Mouse (Mus musculus) embryonic facial prominence, embryonic 13.5 days (tissue): ENCODE results near the gene Cep135. TPM values are rescaled to one million over a fixed set of nuclear protein-coding genes. Genes with fewer than 3 reads are reported as not detected.

Experiments
- ATAC-seq: fragments of 200-750 bp; cut with Nextera tagmentation; 2 replicates; pipeline ENCODE4 v1.8.0; 2017; ENCODE audit warnings: low read depth; ENCODE audit not compliant: insufficient number of reproducible peaks, insufficient read depth, low FRiP score, low TSS enrichment
- H3K27ac ChIP-seq: fragments of 300-500 bp; sonication (generic); 2 replicates; pipeline ENCODE4 v1.5.1; 2015; ENCODE audit warnings: moderate library complexity, mild to moderate bottlenecking, inconsistent platforms
- H3K27me3 ChIP-seq: fragments of 300-500 bp; sonication (generic); 2 replicates; pipeline ENCODE4 v1.6.1; 2015; ENCODE audit warnings: mild to moderate bottlenecking, inconsistent platforms
- H3K36me3 ChIP-seq: fragments of 300-500 bp; sonication (generic); 2 replicates; pipeline ENCODE4 v1.6.1; 2015; ENCODE audit warnings: mild to moderate bottlenecking, inconsistent platforms
- H3K4me1 ChIP-seq: fragments of 300-500 bp; sonication (generic); 2 replicates; pipeline ENCODE4 v1.6.1; 2015; ENCODE audit warnings: inconsistent platforms
- H3K4me2 ChIP-seq: fragments of 300-500 bp; sonication (generic); 2 replicates; pipeline ENCODE4 v1.6.1; 2015; ENCODE audit warnings: moderate library complexity, mild to moderate bottlenecking, inconsistent platforms
- H3K4me3 ChIP-seq: fragments of 300-500 bp; sonication (generic); 2 replicates; pipeline ENCODE4 v1.5.1; 2015; ENCODE audit warnings: mild to moderate bottlenecking, inconsistent platforms
- H3K9ac ChIP-seq: fragments of 300-500 bp; sonication (generic); 2 replicates; pipeline ENCODE4 v1.6.1; 2015; ENCODE audit warnings: mild to moderate bottlenecking, inconsistent platforms
- H3K9me3 ChIP-seq: fragments of 300-500 bp; sonication (generic); 2 replicates; pipeline ENCODE4 v1.6.1; 2016; ENCODE audit warnings: inconsistent platforms
- WGBS: fragments of 180-500 bp; shearing (Covaris S2); methylation state at CpG from one replicate; pipeline ENCODE4 v1.1.7; 2015; ENCODE audit warnings: mixed read lengths; 5-methylcytosine and 5-hydroxymethylcytosine counted together
- polyA plus RNA-seq: library from polyadenylated mRNA; unstranded; fragments of >200 nt; fragmentation: Nextera tagmentation; extraction: Ambion mirVana; gene quantifications from 2 replicates; pipeline ENCODE4 v1.2.1, GENCODE M21; 2015

Gene Cep135
- polyA plus RNA-seq, 1 experiment from 2014 or later = 10.1 TPM

GRCm38 (mm10) chr5:76687961-76688600 lies 99.6 kb downstream of the Cep135 start:
- H3K27me3 ChIP-seq = no peaks in the 10 kb centered on the region
- H3K36me3 ChIP-seq = no peaks in the 10 kb centered on the region
- no peak overlapping the region for H3K9ac ChIP-seq
- 0 out of 2 replicates have a peak, but pooled peaks cover 10% of the 10 kb centered on the region for H3K4me1 ChIP-seq
- no peak overlapping the region for H3K4me3 ChIP-seq
- 91% methylated on average over 10 of the region's 10 CpGs for WGBS
- H3K4me2 ChIP-seq = no peak overlapping the region
- H3K9me3 ChIP-seq = no peaks in the 10 kb centered on the region
- no peak for ATAC-seq
- H3K27ac ChIP-seq = no peak overlapping the region

GRCm38 (mm10) chr5:76688643-76689042 lies 100.1 kb downstream of the Cep135 start:
- Histone ChIP-seq H3K4me1 (0 out of 2 replicates have a peak, but pooled peaks cover 10% of the 10 kb centered on the region), H3K9ac (no peak overlapping the region), H3K9me3 (no peaks in the 10 kb centered on the region), H3K4me3 (no peak overlapping the region), H3K4me2 (no peak overlapping the region), H3K27ac (no peak overlapping the region), H3K27me3 (no peaks in the 10 kb centered on the region), H3K36me3 (no peaks in the 10 kb centered on the region)
- ATAC-seq = no peak
- 76% methylated on average over 6 of the region's 6 CpGs for WGBS

GRCm38 (mm10) chr5:76690177-76690593 lies 101.7 kb downstream of the Cep135 start:
- H3K27ac ChIP-seq = no peak overlapping the region
- no peaks in the 10 kb centered on the region for H3K27me3 ChIP-seq
- 0 out of 2 replicates have a peak, but pooled peaks have one; percentile 52 for ATAC-seq
- WGBS = 27% methylated on average over 5 of the region's 5 CpGs
- 0 out of 2 replicates have a peak, but pooled peaks cover 10% of the 10 kb centered on the region for H3K4me1 ChIP-seq
- H3K36me3 ChIP-seq = no peaks in the 10 kb centered on the region
- no peaks in the 10 kb centered on the region for H3K9me3 ChIP-seq
- no peak overlapping the region for H3K9ac ChIP-seq
- H3K4me2 ChIP-seq = no peak overlapping the region
- no peak overlapping the region for H3K4me3 ChIP-seq

GRCm38 (mm10) chr5:76691251-76691650 lies 102.8 kb downstream of the Cep135 start:
- WGBS = 92% methylated on average over 5 of the region's 5 CpGs
- Histone ChIP-seq H3K27me3 (no peaks in the 10 kb centered on the region), H3K9ac (no peak overlapping the region), H3K36me3 (no peaks in the 10 kb centered on the region), H3K27ac (no peak overlapping the region), H3K9me3 (no peaks in the 10 kb centered on the region), H3K4me1 (0 out of 2 replicates have a peak, but pooled peaks cover 10% of the 10 kb centered on the region), H3K4me3 (no peak overlapping the region), H3K4me2 (no peak overlapping the region)
- no peak for ATAC-seq

GRCm38 (mm10) chr5:76691706-76692424 lies 103.4 kb downstream of the Cep135 start:
- Histone ChIP-seq H3K4me1 (0 out of 2 replicates have a peak, but pooled peaks cover 10% of the 10 kb centered on the region), H3K4me3 (no peak overlapping the region), H3K36me3 (no peaks in the 10 kb centered on the region), H3K27ac (no peak overlapping the region), H3K9me3 (no peaks in the 10 kb centered on the region), H3K9ac (no peak overlapping the region), H3K4me2 (no peak overlapping the region), H3K27me3 (no peaks in the 10 kb centered on the region)
- 77% methylated on average over 12 of the region's 12 CpGs for WGBS
- ATAC-seq = no peak

Other genes starting within 250 kb of the Cep135 start
- 0.25 TPM in 1 of 2 replicates, not detected in the other for gene Nmu, start 224.9 kb upstream of the Cep135 start, polyA plus RNA-seq
- gene Gm7271, start 104.7 kb upstream of the Cep135 start, polyA plus RNA-seq = not detected in 2 replicates
- gene Exoc1, start 59.4 kb upstream of the Cep135 start, polyA plus RNA-seq = 37.4 and 38.2 TPM in 2 replicates
- 20.3 and 26.1 TPM in 2 replicates for gene C530008M17Rik, start 67.8 kb downstream of the Cep135 start, polyA plus RNA-seq